Mouse (Mus musculus) C2C12 (cell line): ENCODE results near the gene Mrps7. TPM values are rescaled to one million over a fixed set of nuclear protein-coding genes. Genes with fewer than 3 reads are reported as not detected.

Experiments
- H3K27me3 ChIP-seq: one replicate; pipeline ENCODE4 v1.6.1; 2011; ENCODE audit not compliant: control insufficient read depth, insufficient read depth, insufficient read length
- H3K36me3 ChIP-seq: one replicate; pipeline ENCODE4 v1.6.1; 2011; ENCODE audit not compliant: control insufficient read depth, insufficient read depth
- H3K4me3 ChIP-seq: one replicate; pipeline ENCODE4 v1.5.1; 2011; ENCODE audit warnings: mild to moderate bottlenecking, control low read depth; ENCODE audit not compliant: poor library complexity, insufficient read depth, severe bottlenecking
- H3K79me2 ChIP-seq: one replicate; pipeline ENCODE4 v1.6.1; 2011; ENCODE audit not compliant: control insufficient read depth, insufficient read depth
- H3K79me3 ChIP-seq: one replicate; pipeline ENCODE4 v1.6.1; 2011; ENCODE audit warnings: low read depth, control low read depth
- H3ac ChIP-seq: one replicate; pipeline ENCODE3; 2011; ENCODE audit warnings: low read depth; ENCODE audit not compliant: control insufficient read depth, insufficient read length
- CEBPB ChIP-seq: IDR thresholded peaks from one replicate; pipeline ENCODE4 v1.6.1; 2011; ENCODE audit warnings: low read depth, mild to moderate bottlenecking, control low read depth, moderate library complexity
- CTCF ChIP-seq: IDR thresholded peaks from one replicate; pipeline ENCODE4 v1.5.1; 2011; ENCODE audit not compliant: control insufficient read depth, insufficient read depth, insufficient read length
- FOSL1 ChIP-seq: IDR thresholded peaks from one replicate; pipeline ENCODE4 v1.8.0; 2011; ENCODE audit warnings: mild to moderate bottlenecking, low read length; ENCODE audit not compliant: poor library complexity, insufficient read depth, severe bottlenecking
- MAX ChIP-seq: IDR thresholded peaks from one replicate; pipeline ENCODE4 v1.6.1; 2011; ENCODE audit warnings: mild to moderate bottlenecking, control low read depth
- MYOD1 ChIP-seq: IDR thresholded peaks from one replicate; pipeline ENCODE4 v1.6.1; 2011; ENCODE audit warnings: low read depth; ENCODE audit not compliant: control insufficient read depth, insufficient read length
- MYOG ChIP-seq: IDR thresholded peaks from one replicate; pipeline ENCODE4 v1.6.1; 2011; ENCODE audit not compliant: control insufficient read depth, insufficient read length; ENCODE audit errors: extremely low read depth
- USF1 ChIP-seq: IDR thresholded peaks from one replicate; pipeline ENCODE4 v1.6.1; 2011; ENCODE audit warnings: low read depth, mild to moderate bottlenecking, control low read depth, moderate library complexity
- polyA plus RNA-seq: library from polyadenylated mRNA; unstranded; fragments of >200 nt; fragmentation: generic; extraction: Trizol; gene quantifications from one replicate; pipeline ENCODE4 v1.2.1, GENCODE M21; 2012; ENCODE audit warnings: missing spikeins

Mrps7 gene
- polyA plus RNA-seq, 1 experiment, result 79.7 TPM

GRCm38 (mm10) chr11:115639540-115639939 is 35.8 kb downstream of the Mrps7 start:
- Histone ChIP-seq H3K27me3 (no peaks in the 10 kb centered on the region), H3K4me3 (no peak overlapping the region), H3K79me2 (no peaks in the 10 kb centered on the region), H3ac (no peak overlapping the region), H3K36me3 (peaks cover 1% of the 10 kb centered on the region), H3K79me3 (no peaks in the 10 kb centered on the region)
- TF ChIP-seq MAX, result no peak
- TF ChIP-seq CTCF, result no peak
- no peak for TF ChIP-seq FOSL1

GRCm38 (mm10) chr11:115640311-115640828 is 36.6 kb downstream of the Mrps7 start:
- H3K79me2 ChIP-seq, result no peaks in the 10 kb centered on the region

GRCm38 (mm10) chr11:115640978-115641663 is 37.4 kb downstream of the Mrps7 start:
- no peaks in the 10 kb centered on the region for H3K79me2 ChIP-seq
- H3K36me3 ChIP-seq, result peaks cover 8% of the 10 kb centered on the region
- no peak overlapping the region for H3ac ChIP-seq
- no peak for TF ChIP-seq MYOD1
- no peak for TF ChIP-seq USF1
- no peak for TF ChIP-seq CTCF
- TF ChIP-seq FOSL1, result no peak
- TF ChIP-seq CEBPB, result no peak
- no peak for TF ChIP-seq MAX
- TF ChIP-seq MYOG, result no peak
- H3K27me3 ChIP-seq, result no peaks in the 10 kb centered on the region
- H3K4me3 ChIP-seq, result no peak overlapping the region
- H3K79me3 ChIP-seq, result no peaks in the 10 kb centered on the region

More at GRCm38 (mm10) chr11:115640311-115640828, 36.6 kb downstream of the Mrps7 start:
- TF ChIP-seq CTCF (no peak), USF1 (no peak), MYOG (no peak), CEBPB (no peak), MYOD1 (no peak), MAX (no peak), FOSL1 (no peak)
- Histone ChIP-seq H3K79me3 (no peaks in the 10 kb centered on the region), H3K4me3 (no peak overlapping the region), H3K36me3 (peaks cover 8% of the 10 kb centered on the region), H3K27me3 (no peaks in the 10 kb centered on the region), H3ac (no peak overlapping the region)

- TF ChIP-seq MYOD1 (no peak), USF1 (no peak), FOSL1 (no peak), MYOG (no peak), CTCF (no peak), MAX (no peak), CEBPB (no peak)
Observed at GRCm38 (mm10) chr11:115641664-115642036, 37.9 kb downstream of the Mrps7 start.

GRCm38 (mm10) chr11:115642705-115643104 is 39.0 kb downstream of the Mrps7 start:
- H3K27me3 ChIP-seq, result no peaks in the 10 kb centered on the region
- H3K79me2 ChIP-seq, result no peaks in the 10 kb centered on the region
- no peak overlapping the region for H3K4me3 ChIP-seq
- no peak overlapping the region for H3ac ChIP-seq
- H3K36me3 ChIP-seq, result peaks cover 19% of the 10 kb centered on the region
- no peaks in the 10 kb centered on the region for H3K79me3 ChIP-seq
- TF ChIP-seq USF1, result no peak
- no peak for TF ChIP-seq MAX
- TF ChIP-seq MYOD1, result no peak
- no peak for TF ChIP-seq CEBPB
- no peak for TF ChIP-seq MYOG
- TF ChIP-seq FOSL1, result no peak
- TF ChIP-seq CTCF, result no peak

More at GRCm38 (mm10) chr11:115641664-115642036, 37.9 kb downstream of the Mrps7 start:
- Histone ChIP-seq H3K79me3 (no peaks in the 10 kb centered on the region), H3K36me3 (peaks cover 13% of the 10 kb centered on the region), H3ac (no peak overlapping the region), H3K4me3 (no peak overlapping the region), H3K79me2 (no peaks in the 10 kb centered on the region), H3K27me3 (no peaks in the 10 kb centered on the region)

- TF ChIP-seq USF1, result no peak
- TF ChIP-seq MAX, result no peak
- no peak for TF ChIP-seq FOSL1
- TF ChIP-seq CTCF, result no peak
- no peak for TF ChIP-seq CEBPB
- no peak for TF ChIP-seq MYOG
- no peak for TF ChIP-seq MYOD1
- peaks cover 21% of the 10 kb centered on the region for H3K36me3 ChIP-seq
Observed at GRCm38 (mm10) chr11:115643265-115643664, 39.5 kb downstream of the Mrps7 start.

More at GRCm38 (mm10) chr11:115643265-115643664, 39.5 kb downstream of the Mrps7 start:
- Histone ChIP-seq H3K27me3 (no peaks in the 10 kb centered on the region), H3K79me3 (no peaks in the 10 kb centered on the region), H3K79me2 (no peaks in the 10 kb centered on the region), H3K4me3 (no peak overlapping the region), H3ac (no peak overlapping the region)
